Mouse (Mus musculus): ENCODE measurements at regions not wholly inside any gene's neighbourhood (a gene's known extent, or its start where the extent isn't known, plus 50 kb on each side); places are given as distances from the start of the nearest gene placed in this dataset.
A peak's percentile ranks its signal among the peaks of the same experiment; 100 is the strongest.

DNA sequence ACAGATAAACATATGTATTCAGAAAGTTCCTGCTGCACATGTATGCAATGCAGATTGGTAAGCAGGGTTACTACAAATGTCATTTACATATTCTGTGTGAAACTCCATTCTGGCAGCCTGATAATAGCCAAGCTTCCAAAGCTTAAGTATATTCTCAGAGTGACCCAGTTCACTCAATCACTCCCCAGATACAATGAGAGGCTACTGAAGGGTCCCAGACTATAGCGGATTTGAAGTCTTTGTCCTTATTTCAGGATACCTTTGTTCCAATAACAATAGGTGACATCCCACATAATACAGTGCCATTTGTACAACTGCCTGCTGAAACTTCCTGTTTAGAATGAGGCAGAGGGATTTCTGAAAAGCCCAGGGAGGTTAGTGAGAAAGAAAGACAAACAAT is 132.5 kb upstream of the Klf6 start:
- DNase-seq, result no peak

DNA sequence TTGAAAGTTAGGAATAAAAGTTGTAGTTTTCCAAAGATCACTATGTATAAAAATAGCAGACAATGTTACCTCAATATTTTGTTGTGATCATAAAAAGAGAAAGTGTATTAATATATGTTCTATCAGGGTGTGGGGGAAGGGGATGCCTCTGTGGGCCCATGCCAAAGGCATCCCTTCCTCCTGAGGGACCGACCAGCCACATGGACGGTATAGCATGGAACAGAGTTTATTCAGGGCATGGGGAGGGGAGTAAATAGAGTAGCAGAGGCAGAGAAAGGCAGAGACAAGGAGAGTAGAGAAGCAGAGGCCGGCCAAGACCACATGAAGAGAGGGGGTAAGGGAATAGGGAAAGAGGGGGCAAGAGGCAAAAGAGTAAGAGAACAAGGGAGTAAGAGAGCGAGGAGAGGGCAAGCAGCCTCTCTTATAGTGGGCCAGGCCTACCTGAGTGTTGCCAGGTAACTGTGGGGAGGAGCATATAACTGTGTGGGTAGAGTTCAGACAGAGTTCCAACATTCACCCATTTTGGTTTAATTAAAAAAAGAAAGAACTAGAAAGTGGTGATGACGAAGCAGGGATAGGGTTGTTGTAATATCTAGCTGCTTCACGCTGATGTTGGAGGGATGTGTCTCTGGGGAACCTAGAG is 131.7 kb upstream of the Klf6 start:
- DNase-seq, result no peak

DNA sequence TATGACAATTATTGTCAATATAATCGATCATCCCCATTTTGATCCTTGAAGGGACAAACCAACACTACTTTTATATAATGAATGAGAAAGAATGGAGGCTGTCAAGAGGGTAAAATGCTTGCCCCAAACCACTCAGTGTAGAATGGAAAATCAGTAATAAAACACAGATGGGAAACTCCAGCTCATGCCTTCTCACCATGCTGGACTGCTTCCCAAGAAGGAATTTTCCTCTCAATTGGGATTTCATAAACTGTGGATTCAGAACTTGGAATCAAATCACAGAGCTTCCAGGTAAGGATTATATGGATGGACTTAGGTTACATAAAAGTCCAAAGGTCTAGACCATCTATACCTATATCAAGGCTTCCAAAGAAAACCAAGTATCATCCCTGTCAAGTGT is 129.1 kb upstream of the Klf6 start:
- DNase-seq, result no peak

DNA sequence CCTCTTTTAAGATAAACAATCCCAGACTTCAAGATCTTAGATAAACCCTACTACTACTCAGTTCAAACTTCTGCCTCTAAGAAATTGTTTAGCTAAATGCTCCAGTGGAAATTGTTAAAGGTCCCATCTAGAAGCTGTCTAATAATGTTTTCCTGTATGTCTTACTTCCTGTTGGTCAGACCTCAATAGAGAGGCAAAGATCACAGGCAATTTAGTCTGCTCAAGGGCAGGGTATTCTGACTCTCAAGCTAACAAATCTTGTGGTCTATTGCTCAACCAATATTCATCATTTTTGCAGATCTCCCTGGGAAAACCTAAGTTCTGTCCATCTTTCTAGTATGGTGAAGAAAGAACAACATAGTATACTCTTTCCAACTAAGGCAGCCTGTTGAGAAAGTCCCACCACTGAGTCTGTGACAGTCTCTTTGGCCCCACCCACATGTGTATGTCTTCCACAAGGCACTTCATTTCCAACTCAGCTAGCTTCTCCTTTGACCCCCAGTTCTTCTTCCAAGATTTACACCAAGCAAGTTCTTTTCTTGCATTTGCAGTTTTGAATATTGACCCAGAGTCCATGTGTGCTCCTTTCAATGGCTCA is 126.2 kb upstream of the Klf6 start:
- no peak for DNase-seq

DNA sequence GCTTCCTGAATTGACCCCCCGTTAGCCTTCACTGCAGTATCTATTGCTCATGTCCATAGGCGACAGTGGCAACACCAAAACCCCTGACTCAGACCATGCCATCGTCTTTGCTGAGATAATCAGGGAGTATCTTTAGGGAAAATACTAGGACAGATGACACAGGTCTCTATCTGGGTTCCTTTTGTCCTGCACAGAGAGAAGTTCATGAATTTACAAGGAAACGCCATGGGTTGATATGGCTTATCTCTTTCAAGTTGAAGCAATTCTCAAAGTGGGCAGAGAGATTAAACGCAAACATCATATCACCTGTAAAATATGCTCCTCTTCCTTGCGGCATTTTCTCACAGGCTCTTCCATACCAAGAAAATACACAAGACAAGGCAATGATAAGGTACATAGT is 124.8 kb upstream of the Klf6 start:
- DNase-seq, result no peak

DNA sequence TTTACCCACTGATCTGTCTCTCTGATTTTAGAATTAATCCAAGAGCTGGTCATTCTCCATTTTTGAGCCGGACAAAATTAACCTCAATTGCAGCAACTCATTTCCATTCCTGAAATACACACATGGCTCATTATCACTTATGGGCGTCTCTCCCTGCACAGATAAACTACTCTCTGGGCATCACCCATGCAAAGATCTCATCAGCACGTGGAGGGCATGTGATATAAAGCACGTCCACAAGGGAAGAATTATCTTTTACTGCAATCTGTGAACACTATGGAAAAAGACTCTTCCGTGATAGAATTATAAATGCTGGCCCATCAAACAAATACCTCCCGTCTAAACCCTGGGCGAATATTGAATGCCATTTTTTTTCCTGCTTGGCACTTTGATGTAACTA is 124.1 kb upstream of the Klf6 start:
- no peak for DNase-seq

DNA sequence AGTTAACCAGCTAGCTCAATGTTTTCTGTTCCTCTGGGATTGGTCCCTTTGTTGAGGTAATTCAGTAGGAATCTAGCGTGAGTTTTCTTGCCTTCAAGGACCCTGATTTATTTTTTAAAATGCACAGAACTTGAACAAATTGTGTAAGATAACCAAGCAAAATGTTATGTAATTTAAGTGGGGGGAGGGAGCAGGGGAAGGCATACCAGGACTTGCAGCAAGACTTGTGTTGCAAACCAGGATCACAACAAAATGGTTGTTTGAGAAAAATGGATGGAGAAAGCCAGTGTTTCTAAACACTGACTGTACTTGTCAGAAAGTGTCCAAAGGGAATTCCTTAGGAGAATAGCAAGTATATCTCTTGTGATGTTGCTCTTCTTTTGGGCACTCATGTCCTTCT is 120.5 kb upstream of the Klf6 start:
- DNase-seq, result no peak

DNA sequence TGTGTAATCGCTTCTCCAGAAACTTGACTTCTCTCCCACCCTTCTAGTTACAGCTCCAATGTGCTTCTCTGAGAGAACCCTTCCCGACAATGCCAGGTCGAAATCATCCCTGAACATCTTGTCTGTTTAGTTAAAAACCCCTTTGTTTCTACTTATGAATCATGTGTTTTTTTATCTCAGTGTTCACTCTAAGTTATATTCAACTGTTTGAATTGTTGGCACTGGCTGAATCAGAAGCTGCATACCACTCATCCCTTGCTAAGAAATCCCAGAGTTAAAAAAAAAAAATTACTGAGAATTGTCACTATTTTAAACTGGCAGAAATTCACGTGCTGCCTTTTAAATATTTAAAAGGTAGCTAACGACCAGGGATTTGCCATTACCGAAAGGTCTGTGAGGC is 116.3 kb upstream of the Klf6 start:
- DNase-seq, result no peak

DNA sequence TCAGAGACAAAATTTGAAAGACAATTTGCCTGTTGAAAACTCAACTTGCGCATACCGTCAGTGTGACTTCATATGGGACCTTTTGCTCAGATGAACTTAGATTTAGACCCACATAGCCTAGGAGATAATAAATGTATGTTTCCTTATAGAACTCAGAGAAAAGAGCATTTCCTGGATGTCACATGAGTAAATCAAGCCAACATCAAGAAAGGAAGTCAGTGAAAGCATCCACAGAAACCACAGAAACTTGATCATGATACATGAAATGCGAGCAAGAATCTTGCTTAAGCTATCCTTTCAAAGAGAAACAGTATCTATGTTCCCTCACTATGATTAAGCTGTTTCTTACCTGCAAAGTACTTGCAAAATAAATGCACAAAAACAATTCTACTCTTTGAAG is 104.1 kb upstream of the Klf6 start:
- DNase-seq, result no peak

DNA sequence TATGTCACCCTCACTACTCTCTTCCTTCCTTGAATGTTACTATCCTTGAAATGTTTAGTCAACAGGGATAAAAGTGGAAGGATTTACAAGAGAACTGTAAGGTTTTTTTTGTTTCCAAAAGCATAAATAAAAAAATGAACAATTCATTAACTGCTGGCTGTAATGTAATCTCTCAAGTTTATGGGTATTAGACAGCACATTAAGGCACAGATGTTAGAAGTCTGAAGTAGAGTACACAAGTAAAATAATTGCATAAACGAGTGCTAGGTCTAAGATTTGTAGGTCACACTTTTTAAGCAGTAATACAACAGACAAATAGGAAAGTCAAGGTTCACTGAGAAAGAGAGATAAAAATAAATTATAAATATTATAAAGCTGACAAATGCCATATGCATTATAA is 103.3 kb upstream of the Klf6 start:
- DNase-seq, result no peak

DNA sequence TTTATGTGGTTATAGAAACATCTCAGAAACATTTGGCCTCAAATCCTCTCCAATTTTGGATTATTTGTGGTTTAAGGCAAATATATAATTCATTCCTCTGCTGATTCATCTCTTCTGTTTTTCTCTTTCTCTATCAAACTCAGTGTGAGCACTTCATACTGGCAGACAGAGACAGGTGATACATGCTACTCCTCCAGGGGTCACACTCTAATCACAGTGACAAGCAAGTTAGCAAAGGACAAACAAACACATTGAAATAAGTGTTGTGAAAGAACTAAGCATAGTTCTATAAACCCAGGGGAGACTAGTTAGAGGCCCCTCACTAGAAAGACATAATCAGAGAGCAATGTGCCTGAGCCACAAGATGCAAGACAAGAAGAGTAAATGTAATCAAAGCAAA is 101.3 kb upstream of the Klf6 start:
- DNase-seq, result no peak

DNA sequence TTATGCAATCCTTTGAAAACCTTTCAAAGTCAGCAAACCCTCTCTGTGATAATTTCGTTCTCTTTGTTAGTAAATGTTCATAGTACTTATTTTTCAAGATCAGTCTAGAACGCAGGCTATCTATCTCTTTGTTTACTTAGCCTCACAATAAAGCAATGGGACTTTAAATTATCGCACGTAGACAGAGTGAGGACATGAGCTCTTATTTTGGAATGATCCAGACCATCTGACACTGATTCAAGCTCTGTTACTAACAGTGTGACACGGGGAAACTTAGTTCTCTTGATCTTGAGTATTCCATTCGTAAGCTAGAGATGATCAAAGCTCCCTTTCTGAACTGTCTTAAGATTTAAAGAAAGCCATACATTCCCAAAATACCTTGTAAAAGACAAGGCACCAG is 94.9 kb upstream of the Klf6 start:
- no peak for DNase-seq

DNA sequence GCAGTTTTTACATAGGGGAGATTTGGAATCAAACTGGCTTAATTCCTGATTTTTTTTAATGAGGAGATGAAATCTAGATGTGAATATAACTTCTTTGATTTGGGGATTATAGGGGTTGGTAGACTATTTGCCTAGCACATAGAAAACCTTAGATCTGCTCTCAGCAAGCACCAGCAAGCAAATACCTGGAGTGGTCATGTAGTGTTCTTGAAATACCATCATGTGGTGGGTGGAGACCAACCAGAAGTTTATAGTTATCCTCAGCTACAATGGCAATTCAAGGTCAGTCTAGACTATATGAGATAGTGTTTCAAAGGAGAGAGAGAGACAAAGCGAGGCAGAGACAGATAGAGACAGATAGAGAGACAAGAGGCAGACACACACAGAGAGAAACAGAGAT is 94.1 kb upstream of the Klf6 start:
- no peak for DNase-seq

DNA sequence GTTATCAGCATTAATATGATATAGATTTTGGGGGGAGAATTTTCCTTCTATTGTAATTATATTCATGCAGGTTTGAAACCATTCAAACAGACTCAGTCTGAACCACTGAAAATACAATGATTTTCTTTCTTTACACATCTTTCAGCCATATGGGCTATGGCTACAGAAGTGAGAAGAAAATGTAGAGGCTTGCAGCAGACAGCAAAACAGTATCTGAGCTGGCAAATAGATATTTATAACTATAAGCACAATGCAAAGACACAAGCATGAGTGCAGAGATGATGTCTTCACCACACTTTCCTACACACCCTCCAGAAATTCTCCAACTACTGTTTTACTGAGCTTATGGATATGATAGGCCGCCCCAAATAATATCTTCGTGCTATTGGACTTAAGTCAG is 92.6 kb upstream of the Klf6 start:
- DNase-seq, result no peak

DNA sequence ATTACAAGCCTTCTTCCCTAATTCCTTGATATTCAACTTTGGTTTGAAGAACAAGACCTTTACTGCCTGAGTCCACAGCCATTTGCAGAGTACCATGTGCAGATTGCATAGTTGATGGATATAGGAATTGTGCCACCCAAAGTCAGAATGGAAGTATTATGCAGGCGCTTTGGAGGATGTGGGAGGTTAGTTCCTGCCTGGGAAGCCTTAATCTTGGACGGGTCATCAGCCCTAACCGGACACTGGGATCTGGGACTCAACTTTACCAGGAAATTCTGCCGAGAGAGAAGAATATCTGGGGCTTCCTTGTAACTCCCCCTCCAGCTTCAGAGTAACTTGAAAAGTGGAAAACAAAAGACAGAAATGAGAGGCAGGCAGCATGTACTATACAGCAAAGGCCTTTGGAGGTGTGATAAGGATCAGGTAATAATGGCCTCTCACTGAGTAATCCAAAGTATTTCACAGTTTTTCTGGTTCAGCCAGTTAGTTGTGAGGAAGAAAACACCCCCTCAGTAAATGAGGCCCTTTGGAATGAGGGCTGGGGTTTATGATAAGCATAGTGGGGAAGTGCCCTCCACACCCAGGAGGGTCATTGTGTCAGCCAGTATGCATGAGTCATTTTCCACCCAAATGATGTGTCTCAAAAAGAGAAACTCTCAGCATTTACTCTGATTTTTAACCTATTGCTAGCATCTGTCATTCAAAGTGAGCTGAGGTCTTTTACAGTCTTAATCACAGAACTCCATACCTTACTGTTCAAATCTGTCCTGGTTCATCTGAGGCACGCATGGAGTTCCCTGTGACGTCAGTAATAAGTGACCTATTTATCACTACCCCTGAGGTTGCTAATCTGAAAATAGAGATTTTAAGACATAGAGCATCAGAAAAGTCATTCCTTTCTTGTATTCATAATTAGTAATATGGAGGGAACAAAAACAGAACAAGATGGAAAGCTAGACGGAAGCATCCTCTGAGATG is 91.7 kb upstream of the Klf6 start:
- DNase-seq, result no peak

DNA sequence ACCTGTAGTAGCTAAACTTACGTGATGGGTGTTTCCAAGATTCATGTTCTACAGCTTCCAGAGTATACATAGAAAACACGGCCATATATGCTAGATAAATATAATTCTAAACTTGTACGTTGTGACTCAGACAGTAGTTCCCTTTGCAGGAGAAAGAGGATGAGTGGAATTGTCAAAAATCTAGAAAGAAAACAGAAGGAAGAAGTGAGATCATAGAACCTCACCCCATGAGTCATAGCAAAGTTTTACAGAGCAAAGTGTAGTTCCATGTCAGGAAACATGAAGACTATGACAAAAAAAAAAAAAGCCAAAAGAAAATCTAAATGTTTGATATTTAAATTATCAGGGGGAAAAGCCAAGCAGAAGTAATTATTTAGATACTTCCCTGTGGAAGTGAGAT is 87.5 kb upstream of the Klf6 start:
- DNase-seq, result no peak

DNA sequence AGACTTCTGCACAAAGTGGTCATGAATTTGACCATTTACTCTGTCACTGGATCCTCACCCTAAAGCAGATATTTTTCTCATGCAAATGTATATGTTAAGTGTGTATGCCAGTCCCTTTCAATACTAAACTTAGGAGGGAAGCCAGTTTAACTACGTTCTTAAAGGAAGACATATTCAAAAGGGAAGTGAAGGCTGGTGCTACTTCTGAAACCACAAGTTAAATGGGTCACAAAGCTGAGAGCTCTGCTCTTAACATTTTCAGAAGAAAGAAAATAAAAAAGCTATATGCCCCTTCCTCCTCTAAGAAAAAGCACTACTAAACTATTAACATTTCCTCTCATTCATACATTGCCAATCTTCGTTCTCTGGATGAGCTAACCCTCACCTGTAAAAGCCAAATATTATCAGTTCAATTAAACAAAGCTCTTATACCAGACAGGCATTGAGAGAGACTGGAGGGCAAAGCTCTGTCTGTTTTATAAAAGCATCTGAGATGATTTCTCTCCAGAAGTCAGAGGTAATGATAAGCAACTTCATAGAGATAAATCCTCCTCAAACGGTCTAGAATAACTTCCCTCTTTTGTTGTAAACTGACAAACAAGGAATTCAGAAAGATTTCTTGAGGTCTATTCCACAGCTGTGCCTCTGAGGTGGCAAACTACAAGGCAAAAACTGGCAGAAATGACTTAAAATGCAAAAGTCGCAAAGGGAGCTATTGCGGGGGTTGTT is 82.7 kb upstream of the Klf6 start:
- no peak for DNase-seq

DNA sequence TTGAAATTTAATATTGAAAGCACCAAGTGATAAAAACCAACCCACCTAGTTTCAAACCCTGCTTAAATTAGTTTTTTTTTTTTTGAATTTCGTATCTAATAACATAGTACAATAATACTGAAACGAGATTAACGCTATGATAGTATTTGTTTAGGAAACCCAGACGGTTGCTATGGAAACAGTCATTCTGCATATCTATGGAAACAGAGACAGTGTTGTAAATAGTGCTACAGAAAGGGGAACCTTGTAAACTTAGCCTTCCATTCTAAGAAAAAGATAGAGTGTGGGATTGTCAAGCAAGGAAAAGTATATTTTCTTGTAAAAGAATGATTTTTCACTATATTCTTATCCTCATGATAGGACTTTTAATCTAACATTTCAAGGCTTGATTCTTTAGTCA is 81.9 kb upstream of the Klf6 start:
- DNase-seq, result no peak

DNA sequence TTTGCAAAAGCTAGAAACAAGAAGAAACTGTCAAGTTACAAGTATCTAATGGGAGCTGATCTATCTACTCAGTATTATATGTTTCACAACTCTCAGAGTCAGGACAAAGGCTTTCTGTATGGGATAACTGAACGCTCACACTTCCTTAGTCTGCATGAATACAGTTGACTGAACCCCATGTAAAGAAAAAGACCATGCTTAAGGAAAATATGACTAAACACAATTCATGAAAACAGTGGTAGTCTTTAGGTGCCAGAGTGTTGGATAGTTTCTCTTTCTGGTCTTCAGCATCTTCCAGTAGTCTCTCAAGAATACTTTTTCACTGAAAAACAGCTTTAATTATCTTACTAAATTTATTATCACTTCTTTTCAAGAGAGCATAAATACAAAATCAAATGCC is 78.7 kb upstream of the Klf6 start:
- DNase-seq, result no peak

DNA sequence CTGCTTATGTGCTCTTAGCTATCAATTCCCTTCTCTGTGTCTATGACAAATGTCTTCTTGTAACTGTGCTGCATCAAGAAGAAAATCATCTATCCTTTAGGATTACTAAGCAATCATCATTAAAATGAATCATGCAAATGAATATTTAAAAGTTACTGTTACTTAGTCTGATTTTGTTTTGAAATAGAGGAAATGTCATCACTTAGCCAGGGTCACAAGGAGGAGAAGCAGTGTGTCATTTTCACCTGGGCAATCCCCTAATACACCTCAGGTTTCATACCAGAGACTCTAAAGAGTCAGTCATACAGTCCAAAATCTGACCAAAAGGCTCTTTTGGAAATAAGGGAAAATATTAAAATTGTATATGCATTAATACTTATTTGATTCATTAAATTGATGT is 74.2 kb upstream of the Klf6 start:
- DNase-seq, result no peak

DNA sequence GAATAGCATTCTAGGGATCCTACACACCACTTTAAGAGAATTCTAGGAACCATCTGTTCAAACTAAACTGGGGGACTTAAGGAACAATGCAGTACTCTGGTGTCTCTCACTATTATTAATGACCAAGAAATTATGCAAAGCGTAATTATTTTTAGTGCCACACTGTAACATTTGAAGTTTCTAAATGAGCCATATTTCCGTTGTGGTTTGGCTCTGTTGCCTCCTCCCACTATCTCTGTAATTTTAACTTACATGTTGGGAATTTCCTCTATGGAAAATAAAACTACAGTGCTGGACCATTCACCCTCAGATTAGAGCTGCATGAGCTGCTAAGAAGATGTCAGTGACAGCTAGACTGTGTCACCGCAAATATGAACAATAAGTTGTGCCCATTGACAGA is 72.0 kb upstream of the Klf6 start:
- DNase-seq, result no peak

DNA sequence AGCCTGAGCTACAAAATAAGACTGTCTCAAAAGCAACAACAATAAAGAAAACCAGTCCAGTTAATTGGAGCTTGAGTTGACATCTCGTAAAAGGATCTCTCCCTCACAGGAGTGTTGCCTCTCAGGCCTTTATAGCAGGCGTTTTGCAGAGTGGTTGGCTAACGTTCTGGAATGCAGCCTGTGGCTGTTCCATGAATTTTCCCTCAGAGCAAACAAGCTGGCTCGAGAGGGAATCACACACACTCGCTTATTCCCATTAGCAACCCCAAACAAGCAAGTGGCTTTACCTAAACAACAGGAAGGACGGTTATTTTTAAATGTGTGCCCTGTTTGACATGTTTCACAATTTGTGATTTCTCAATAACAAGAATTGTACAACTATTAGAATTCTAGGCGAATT is 59.2 kb upstream of the Klf6 start:
- peak; percentile 65 for DNase-seq

DNA sequence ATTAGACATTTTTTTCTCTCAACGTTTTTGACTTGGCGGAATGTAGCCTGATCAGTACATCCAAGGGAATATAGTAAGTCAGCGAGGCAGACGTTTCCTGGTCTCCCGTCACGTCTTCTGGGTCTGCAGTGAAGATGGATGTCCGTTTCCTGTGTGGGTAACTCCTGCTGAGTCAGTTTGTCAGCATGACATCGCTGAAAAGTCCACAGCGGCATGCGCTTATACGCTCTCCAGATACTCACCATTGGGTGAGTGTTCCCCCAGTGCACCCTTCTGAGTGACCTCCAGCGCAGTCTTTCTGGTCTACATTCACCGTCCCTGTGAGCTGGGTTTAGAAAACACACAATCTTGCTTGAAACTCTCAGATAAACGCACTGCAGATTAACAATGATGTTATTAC is 58.5 kb upstream of the Klf6 start:
- peak; percentile 36 for DNase-seq

Measured in lung, postnatal 14 days (tissue).